Mouse (Mus musculus) cortical plate, adult 2 months (tissue): Measurements from ENCODE around the gene Nedd9.

Experiments used
- CTCF ChIP-seq: fragments of 200-500 bp; IDR thresholded peaks from 2 replicates; pipeline ENCODE4 v1.5.1; 2011; ENCODE audit warnings: mild to moderate bottlenecking, control low read depth, low read length; ENCODE audit not compliant: insufficient read depth; ENCODE audit errors: extremely low read depth
- POLR2A ChIP-seq: fragments of 200-500 bp; IDR thresholded peaks from 2 replicates; pipeline ENCODE4 v1.6.1; 2011; ENCODE audit warnings: mild to moderate bottlenecking, low read length, control low read depth; ENCODE audit not compliant: insufficient read depth; ENCODE audit errors: extremely low read depth

GRCm38 (mm10) chr13:41267827-41268408 lies 219.2 kb downstream of the Nedd9 start:
- no peak for TF ChIP-seq POLR2A
- TF ChIP-seq CTCF = no peak
